Mouse (Mus musculus) CD8-positive naive resting alpha-beta T cell, adult 57 days (primary cell): ENCODE measurements around the gene Olfr845. TPM values are rescaled to one million over a fixed set of nuclear protein-coding genes. Genes with fewer than 3 reads are reported as not detected.

Experiments
- total RNA-seq: library from RNA; stranded (reverse); gene quantifications from one replicate; pipeline ENCODE4 v1.2.4, GENCODE M21; 2023

The Olfr845 gene
- not detected for total RNA-seq

GRCm38 (mm10) chr9:19336157-19336556, at the start of gene Olfr845:
TSS of gene Olfr845 (plus strand) at chr9:19336457.

GRCm38 (mm10) chr9:19316047-19316446, 20.2 kb upstream of the Olfr845 start, which contains the start of gene Olfr844:
TSS of gene Olfr844 (plus strand) at chr9:19316347.

GRCm38 (mm10) chr9:19363905-19364304, 27.6 kb downstream of the Olfr845 start, which contains the start of gene Olfr846:
TSS of gene Olfr846 (minus strand) at chr9:19364005.

GRCm38 (mm10) chr9:19378569-19378968, 42.3 kb downstream of the Olfr845 start, which contains the start of gene Olfr847:
TSS of gene Olfr847 (minus strand) at chr9:19378669.

Other genes with a start within 250 kb of the Olfr845 start
- gene Olfr836, start 216.1 kb upstream of the Olfr845 start, total RNA-seq: not detected
- not detected for gene Olfr837, start 200.1 kb upstream of the Olfr845 start, total RNA-seq
- gene Olfr839-ps1, start 159.1 kb upstream of the Olfr845 start, total RNA-seq: not detected
- not detected for gene Olfr843, start 84.5 kb upstream of the Olfr845 start, total RNA-seq
- gene Olfr844, start 20.1 kb upstream of the Olfr845 start, total RNA-seq: not detected
- gene Olfr846, start 27.5 kb downstream of the Olfr845 start, total RNA-seq: not detected
- not detected for gene Olfr847, start 42.2 kb downstream of the Olfr845 start, total RNA-seq
- gene Olfr849, start 103.8 kb downstream of the Olfr845 start, total RNA-seq: not detected
- gene Olfr850, start 141.8 kb downstream of the Olfr845 start, total RNA-seq: not detected
- not detected for gene Olfr851, start 156.8 kb downstream of the Olfr845 start, total RNA-seq
- not detected for gene Olfr853, start 204.6 kb downstream of the Olfr845 start, total RNA-seq
- gene Olfr854, start 230.9 kb downstream of the Olfr845 start, total RNA-seq: not detected
- gene Olfr855, start 246.2 kb downstream of the Olfr845 start, total RNA-seq: not detected